Mouse (Mus musculus): Measurements from ENCODE around the gene Galm. TPM values are rescaled to one million over a fixed set of nuclear protein-coding genes. Genes with fewer than 3 reads are reported as not detected.
"Not testable (repeated sequence)": the region's sequence is repeated elsewhere in the genome, so short reads cannot be mapped to it uniquely, and the experiment has no call there.

Gene Galm
- polyA plus RNA-seq, 1 experiment from 2014 or later: 42.9 TPM

GRCm38 (mm10) chr17:80205657-80206056, 78.4 kb downstream of the Galm start:
- peak overlapping the region; percentile 93 for H3K9ac ChIP-seq (ENCODE audit: low read depth, low read length)
- H3K9me3 ChIP-seq (replicated peaks; ENCODE audit: control insufficient read depth, low read length): no peaks in the 10 kb centered on the region
- H3K27me3 ChIP-seq (ENCODE audit: control insufficient read depth, insufficient read depth, low read depth, low read length): no peaks in the 10 kb centered on the region
- peaks cover 6% of the 10 kb centered on the region for H3K4me1 ChIP-seq (ENCODE audit: control insufficient read depth, low read depth, low read length)
- H3K36me3 ChIP-seq (ENCODE audit: control insufficient read depth, insufficient read depth): peaks cover 34% of the 10 kb centered on the region
- peak overlapping the region; percentile 93 for H3K4me2 ChIP-seq (ENCODE audit: low read depth, low read length)
- 13% methylated on average over 5 of the region's 5 CpGs for WGBS (ENCODE audit: insufficient replicate concordance)
- ATAC-seq (ENCODE audit: low read depth): no peak
- 0 out of 2 replicates have a peak overlapping the region, but pooled peaks have one; percentile 19 for H3K27ac ChIP-seq (ENCODE audit: low read length)
- H3K4me3 ChIP-seq (ENCODE audit: low read depth, low read length): peak overlapping the region; percentile 91

- ATAC-seq (ENCODE audit: low read depth): peak; percentile 65
- Histone ChIP-seq H3K27me3 (ENCODE audit: control insufficient read depth, insufficient read depth, low read depth, low read length) (no peaks in the 10 kb centered on the region), H3K36me3 (ENCODE audit: control insufficient read depth, insufficient read depth) (peaks cover 31% of the 10 kb centered on the region), H3K27ac (ENCODE audit: low read length) (peak overlapping the region; percentile 95), H3K4me2 (ENCODE audit: low read depth, low read length) (peak overlapping the region; percentile 93), H3K4me1 (ENCODE audit: control insufficient read depth, low read depth, low read length) (peaks cover 6% of the 10 kb centered on the region), H3K9me3 (replicated peaks; ENCODE audit: control insufficient read depth, low read length) (no peaks in the 10 kb centered on the region), H3K9ac (ENCODE audit: low read depth, low read length) (peak overlapping the region; percentile 93), H3K4me3 (ENCODE audit: low read depth, low read length) (peak overlapping the region; percentile 91)
- under 1% methylated on average over 36 of the region's 36 CpGs for WGBS (ENCODE audit: insufficient replicate concordance)
These were observed 79.0 kb downstream of the Galm start for GRCm38 (mm10) chr17:80206301-80206670.

GRCm38 (mm10) chr17:80206671-80207581, 79.7 kb downstream of the Galm start, which contains the start of the genes Srsf7 and Ttc39d:
Gene Srsf7 (minus strand): TSS chr17:80207307.
Gene Ttc39d (plus strand): TSS chr17:80207460.
- peak; percentile 91 for ATAC-seq (ENCODE audit: low read depth)
- Histone ChIP-seq H3K27me3 (ENCODE audit: control insufficient read depth, insufficient read depth, low read depth, low read length) (no peaks in the 10 kb centered on the region), H3K4me1 (ENCODE audit: control insufficient read depth, low read depth, low read length) (peaks cover 6% of the 10 kb centered on the region), H3K36me3 (ENCODE audit: control insufficient read depth, insufficient read depth) (peaks cover 26% of the 10 kb centered on the region), H3K4me3 (ENCODE audit: low read depth, low read length) (peak within 1 kb of the TSS; percentile 91), H3K27ac (ENCODE audit: low read length) (peak within 1 kb of the TSS; percentile 95), H3K4me2 (ENCODE audit: low read depth, low read length) (peak within 1 kb of the TSS; percentile 93), H3K9ac (ENCODE audit: low read depth, low read length) (peak within 1 kb of the TSS; percentile 93), H3K9me3 (replicated peaks; ENCODE audit: control insufficient read depth, low read length) (no peaks in the 10 kb centered on the region)
- whole genome bisulfite sequencing (ENCODE audit: insufficient replicate concordance): under 1% methylated on average over 87 of the region's 95 CpGs

- H3K9ac ChIP-seq (ENCODE audit: low read depth, low read length); H3K36me3 ChIP-seq (ENCODE audit: control insufficient read depth, insufficient read depth); H3K27me3 ChIP-seq (ENCODE audit: control insufficient read depth, insufficient read depth, low read depth, low read length); H3K9me3 ChIP-seq (replicated peaks; ENCODE audit: control insufficient read depth, low read length); H3K4me3 ChIP-seq (ENCODE audit: low read depth, low read length); ATAC-seq (ENCODE audit: low read depth); H3K4me2 ChIP-seq (ENCODE audit: low read depth, low read length); H3K4me1 ChIP-seq (ENCODE audit: control insufficient read depth, low read depth, low read length); H3K27ac ChIP-seq (ENCODE audit: low read length): not testable (repeated sequence)
- WGBS (ENCODE audit: insufficient replicate concordance): 83% methylated on average over 4 of the region's 4 CpGs
These were observed 86.7 kb downstream of the Galm start for GRCm38 (mm10) chr17:80213998-80214397.

GRCm38 (mm10) chr17:80220131-80220530, 92.9 kb downstream of the Galm start:
- 59% methylated on average over 2 of the region's 2 CpGs for WGBS (ENCODE audit: insufficient replicate concordance)
- H3K4me3 ChIP-seq (ENCODE audit: low read depth, low read length): no peak overlapping the region
- H3K9ac ChIP-seq (ENCODE audit: low read depth, low read length): no peak overlapping the region
- no peak overlapping the region for H3K4me2 ChIP-seq (ENCODE audit: low read depth, low read length)
- H3K36me3 ChIP-seq (ENCODE audit: control insufficient read depth, insufficient read depth): no peaks in the 10 kb centered on the region
- peaks cover 8% of the 10 kb centered on the region for H3K4me1 ChIP-seq (ENCODE audit: control insufficient read depth, low read depth, low read length)
- no peaks in the 10 kb centered on the region for H3K9me3 ChIP-seq (replicated peaks; ENCODE audit: control insufficient read depth, low read length)
- H3K27ac ChIP-seq (ENCODE audit: low read length): no peak overlapping the region
- H3K27me3 ChIP-seq (ENCODE audit: control insufficient read depth, insufficient read depth, low read depth, low read length): no peaks in the 10 kb centered on the region
- ATAC-seq (ENCODE audit: low read depth): no peak

- Histone ChIP-seq H3K27me3 (ENCODE audit: control insufficient read depth, insufficient read depth, low read depth, low read length) (no peaks in the 10 kb centered on the region), H3K27ac (ENCODE audit: low read length) (no peak overlapping the region), H3K9me3 (replicated peaks; ENCODE audit: control insufficient read depth, low read length) (no peaks in the 10 kb centered on the region), H3K9ac (ENCODE audit: low read depth, low read length) (no peak overlapping the region), H3K4me3 (ENCODE audit: low read depth, low read length) (no peak overlapping the region), H3K4me2 (ENCODE audit: low read depth, low read length) (no peak overlapping the region), H3K4me1 (ENCODE audit: control insufficient read depth, low read depth, low read length) (peaks cover 9% of the 10 kb centered on the region), H3K36me3 (ENCODE audit: control insufficient read depth, insufficient read depth) (no peaks in the 10 kb centered on the region)
- ATAC-seq (ENCODE audit: low read depth): no peak
- 24% methylated on average over 9 of the region's 9 CpGs for WGBS (ENCODE audit: insufficient replicate concordance)
These were observed 93.9 kb downstream of the Galm start for GRCm38 (mm10) chr17:80221202-80221601.

- Histone ChIP-seq H3K9ac (ENCODE audit: low read depth, low read length) (no peak overlapping the region), H3K9me3 (replicated peaks; ENCODE audit: control insufficient read depth, low read length) (no peaks in the 10 kb centered on the region), H3K36me3 (ENCODE audit: control insufficient read depth, insufficient read depth) (no peaks in the 10 kb centered on the region), H3K27me3 (ENCODE audit: control insufficient read depth, insufficient read depth, low read depth, low read length) (no peaks in the 10 kb centered on the region), H3K4me1 (ENCODE audit: control insufficient read depth, low read depth, low read length) (peaks cover 9% of the 10 kb centered on the region), H3K4me2 (ENCODE audit: low read depth, low read length) (no peak overlapping the region), H3K27ac (ENCODE audit: low read length) (no peak overlapping the region), H3K4me3 (ENCODE audit: low read depth, low read length) (no peak overlapping the region)
- no peak for ATAC-seq (ENCODE audit: low read depth)
- WGBS (ENCODE audit: insufficient replicate concordance): 41% methylated on average over 3 of the region's 3 CpGs
These were observed 94.8 kb downstream of the Galm start for GRCm38 (mm10) chr17:80221890-80222628.

- peak overlapping the region; percentile 91 for H3K4me2 ChIP-seq (ENCODE audit: low read depth, low read length)
- ATAC-seq (ENCODE audit: low read depth): peak; percentile 8; the same call in 1 of the 2 replicates
- no peaks in the 10 kb centered on the region for H3K27me3 ChIP-seq (ENCODE audit: control insufficient read depth, insufficient read depth, low read depth, low read length)
- peak overlapping the region; percentile 74 for H3K4me3 ChIP-seq (ENCODE audit: low read depth, low read length)
- WGBS (ENCODE audit: insufficient replicate concordance): 4% methylated on average over 9 of the region's 9 CpGs
- no peaks in the 10 kb centered on the region for H3K9me3 ChIP-seq (replicated peaks; ENCODE audit: control insufficient read depth, low read length)
- no peaks in the 10 kb centered on the region for H3K36me3 ChIP-seq (ENCODE audit: control insufficient read depth, insufficient read depth)
- peak overlapping the region; percentile 70 for H3K27ac ChIP-seq (ENCODE audit: low read length)
- H3K9ac ChIP-seq (ENCODE audit: low read depth, low read length): peak overlapping the region; percentile 69
- peaks cover 9% of the 10 kb centered on the region for H3K4me1 ChIP-seq (ENCODE audit: control insufficient read depth, low read depth, low read length)
These were observed 96.6 kb downstream of the Galm start for GRCm38 (mm10) chr17:80223829-80224228.
